Mouse (Mus musculus) small intestine, adult 2 months (tissue): ENCODE data around the gene Ptprn2. TPM values are rescaled to one million over a fixed set of nuclear protein-coding genes. Genes with fewer than 3 reads are reported as not detected.

ENCODE experiments used
- H3K27ac ChIP-seq: fragments of 200-500 bp; 2 replicates; pipeline ENCODE4 v1.5.1; 2012; ENCODE audit warnings: low read depth, low read length, control low read depth, inconsistent platforms; ENCODE audit not compliant: insufficient read depth
- H3K27me3 ChIP-seq: fragments of 200-500 bp; 2 replicates; pipeline ENCODE4 v1.6.1; 2012; ENCODE audit warnings: mild to moderate bottlenecking, moderate library complexity, low read length, inconsistent platforms; ENCODE audit not compliant: control insufficient read depth, insufficient read depth
- H3K36me3 ChIP-seq: fragments of 200-500 bp; 2 replicates; pipeline ENCODE4 v1.6.1; 2012; ENCODE audit warnings: mild to moderate bottlenecking, low read length, control low read depth, inconsistent platforms; ENCODE audit not compliant: control insufficient read depth, insufficient read depth
- H3K4me1 ChIP-seq: fragments of 200-500 bp; 2 replicates; pipeline ENCODE4 v1.6.1; 2012; ENCODE audit warnings: low read length, inconsistent platforms, mixed read lengths; ENCODE audit not compliant: control insufficient read depth, insufficient read depth, insufficient read length
- H3K4me3 ChIP-seq: fragments of 200-500 bp; 2 replicates; pipeline ENCODE4 v1.5.1; 2012; ENCODE audit warnings: low read depth, mild to moderate bottlenecking, control low read depth, inconsistent platforms, low read length, moderate library complexity
- CTCF ChIP-seq: fragments of 200-500 bp; IDR thresholded peaks from 2 replicates; pipeline ENCODE4 v1.5.1; 2012; ENCODE audit warnings: low read depth, mild to moderate bottlenecking, control low read depth, inconsistent platforms, low read length, moderate library complexity, mixed read lengths; ENCODE audit not compliant: insufficient replicate concordance, insufficient read length; ENCODE audit errors: extremely low read depth
- POLR2A ChIP-seq: fragments of 200-500 bp; IDR thresholded peaks from 2 replicates; pipeline ENCODE4 v1.6.1; 2012; ENCODE audit warnings: low read depth, mild to moderate bottlenecking, control low read depth, inconsistent platforms, low read length, moderate library complexity
- WGBS: fragments of 180-500 bp; shearing (Covaris S2); methylation state at CpG from one replicate; pipeline ENCODE4 v1.1.7; 2018; 5-methylcytosine and 5-hydroxymethylcytosine counted together
- polyA plus RNA-seq: library from polyadenylated mRNA; depleted of rRNA; stranded (reverse); fragments of >200 nt; gene quantifications from 2 replicates; pipeline ENCODE4 v1.2.3, GENCODE M21; 2012

Ptprn2 gene
- polyA plus RNA-seq, 1 experiment: 11.6 TPM

DNA sequence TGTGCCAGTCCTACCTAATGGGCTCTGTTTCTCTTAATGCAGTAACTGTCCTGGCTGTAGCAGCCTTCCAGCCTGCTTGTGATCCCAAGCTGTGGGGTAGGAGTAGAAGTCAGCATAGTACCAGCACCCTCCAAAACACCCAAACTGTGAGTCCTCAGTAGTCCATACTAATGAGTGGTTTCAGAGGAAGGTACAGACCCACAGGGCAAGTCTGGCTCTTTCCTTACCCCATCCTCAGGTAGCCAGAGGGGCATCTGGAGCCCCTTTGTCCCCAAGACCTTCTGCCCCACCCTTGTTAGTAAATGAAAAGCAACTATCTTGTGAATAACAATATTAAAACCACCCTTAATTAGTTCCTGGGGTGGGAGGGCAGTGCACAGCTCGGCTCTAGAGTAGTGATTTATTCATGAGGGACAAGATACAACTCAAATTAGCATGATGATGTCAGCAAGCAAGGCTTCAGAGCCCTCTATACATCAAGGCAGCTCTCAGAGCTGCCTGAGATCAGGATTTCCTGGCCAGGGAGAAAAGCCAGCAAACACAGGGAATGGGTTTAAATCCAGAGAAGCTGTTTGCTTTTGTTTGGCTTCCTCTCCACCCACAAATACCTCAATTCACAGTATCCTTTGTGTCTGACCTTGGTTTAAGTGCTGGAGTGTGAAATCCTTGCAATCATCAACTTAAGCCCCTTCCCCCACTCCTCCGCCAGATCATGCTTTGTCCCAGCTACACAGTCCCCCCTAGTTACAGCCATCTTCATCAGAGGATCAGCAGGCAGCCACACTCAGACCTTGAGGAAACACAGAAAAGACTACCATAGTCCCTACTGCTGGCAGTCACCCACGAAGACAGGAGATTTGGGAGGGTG, 562.1 kb downstream of the Ptprn2 start:
- Histone ChIP-seq H3K4me1 (no peaks in the 10 kb centered on the region), H3K4me3 (no peak overlapping the region), H3K27ac (no peak overlapping the region), H3K27me3 (no peaks in the 10 kb centered on the region), H3K36me3 (no peaks in the 10 kb centered on the region)
- WGBS: 18% methylated on average over 3 of the region's 3 CpGs
- no peak for TF ChIP-seq CTCF
- TF ChIP-seq POLR2A: no peak

DNA sequence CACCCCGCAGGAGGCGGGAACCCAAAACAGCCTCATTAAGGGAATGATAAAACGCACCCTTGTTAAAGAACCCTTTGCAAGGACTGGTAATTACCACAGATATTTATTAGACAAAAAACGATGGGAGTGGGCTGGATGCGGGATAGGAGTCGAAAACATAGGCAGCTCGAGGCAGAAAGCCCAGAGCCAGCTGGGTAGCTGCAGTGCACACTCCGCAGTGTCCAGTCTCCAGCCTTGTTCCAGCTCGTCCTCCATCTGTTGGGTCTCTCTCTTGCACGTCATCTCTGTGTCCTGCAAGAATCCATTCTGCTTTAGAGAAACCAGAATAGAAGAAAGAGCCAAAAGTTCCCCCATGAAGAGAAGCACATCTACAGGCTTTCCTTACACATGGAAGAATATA, 564.3 kb downstream of the Ptprn2 start:
- no peak overlapping the region for H3K4me3 ChIP-seq
- H3K4me1 ChIP-seq: no peaks in the 10 kb centered on the region
- 85% methylated on average over 10 of the region's 10 CpGs for WGBS
- no peak overlapping the region for H3K27ac ChIP-seq
- H3K36me3 ChIP-seq: no peaks in the 10 kb centered on the region
- TF ChIP-seq CTCF (no peak), POLR2A (no peak)
- no peaks in the 10 kb centered on the region for H3K27me3 ChIP-seq

DNA sequence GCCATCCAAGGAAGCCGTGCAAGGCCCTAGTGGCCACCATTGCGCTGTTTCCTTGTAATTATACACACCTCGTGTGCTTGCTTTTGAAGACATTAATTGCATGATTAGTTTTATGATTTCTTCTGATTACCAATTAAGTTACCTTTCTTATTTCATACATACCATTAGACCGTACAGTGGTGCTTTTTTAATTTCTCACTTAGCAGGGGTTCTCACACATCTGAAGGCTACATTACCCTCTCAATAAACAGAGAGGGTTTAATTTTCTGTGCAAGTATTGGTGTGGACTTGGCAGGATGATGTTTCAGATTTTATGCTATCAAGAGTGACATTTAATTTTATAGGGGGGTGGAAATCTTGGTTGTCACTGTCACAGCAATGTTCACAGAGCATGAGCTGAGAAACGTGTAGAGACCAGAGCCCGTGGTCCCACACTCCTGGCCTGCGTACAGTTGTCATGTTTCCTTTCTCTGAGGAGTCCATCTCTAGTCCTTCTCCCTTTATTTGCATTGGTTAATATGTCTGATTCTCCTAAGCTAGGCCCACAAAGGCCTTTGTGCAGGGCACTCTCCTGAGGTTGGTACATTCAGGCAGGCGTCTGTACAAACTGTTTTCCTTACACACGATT, 567.8 kb downstream of the Ptprn2 start:
- Histone ChIP-seq H3K36me3 (no peaks in the 10 kb centered on the region), H3K4me3 (no peak overlapping the region), H3K4me1 (no peaks in the 10 kb centered on the region), H3K27me3 (no peaks in the 10 kb centered on the region), H3K27ac (no peak overlapping the region)
- 74% methylated on average over 9 of the region's 9 CpGs for WGBS
- no peak for TF ChIP-seq CTCF
- no peak for TF ChIP-seq POLR2A

GRCm38 (mm10) chr12:117053851-117054769, 568.6 kb downstream of the Ptprn2 start:
- Histone ChIP-seq H3K4me3 (no peak overlapping the region), H3K4me1 (no peaks in the 10 kb centered on the region), H3K27ac (no peak overlapping the region), H3K27me3 (no peaks in the 10 kb centered on the region), H3K36me3 (no peaks in the 10 kb centered on the region)
- TF ChIP-seq CTCF: no peak
- TF ChIP-seq POLR2A: no peak
- WGBS: 42% methylated on average over 21 of the region's 21 CpGs

- Histone ChIP-seq H3K4me1 (no peaks in the 10 kb centered on the region), H3K27me3 (no peaks in the 10 kb centered on the region), H3K36me3 (no peaks in the 10 kb centered on the region), H3K4me3 (no peak overlapping the region), H3K27ac (no peak overlapping the region)
- TF ChIP-seq CTCF (no peak), POLR2A (no peak)
- WGBS: 83% methylated on average over 10 of the region's 10 CpGs
Measured at GRCm38 (mm10) chr12:117054925-117055570, 569.5 kb downstream of the Ptprn2 start.

DNA sequence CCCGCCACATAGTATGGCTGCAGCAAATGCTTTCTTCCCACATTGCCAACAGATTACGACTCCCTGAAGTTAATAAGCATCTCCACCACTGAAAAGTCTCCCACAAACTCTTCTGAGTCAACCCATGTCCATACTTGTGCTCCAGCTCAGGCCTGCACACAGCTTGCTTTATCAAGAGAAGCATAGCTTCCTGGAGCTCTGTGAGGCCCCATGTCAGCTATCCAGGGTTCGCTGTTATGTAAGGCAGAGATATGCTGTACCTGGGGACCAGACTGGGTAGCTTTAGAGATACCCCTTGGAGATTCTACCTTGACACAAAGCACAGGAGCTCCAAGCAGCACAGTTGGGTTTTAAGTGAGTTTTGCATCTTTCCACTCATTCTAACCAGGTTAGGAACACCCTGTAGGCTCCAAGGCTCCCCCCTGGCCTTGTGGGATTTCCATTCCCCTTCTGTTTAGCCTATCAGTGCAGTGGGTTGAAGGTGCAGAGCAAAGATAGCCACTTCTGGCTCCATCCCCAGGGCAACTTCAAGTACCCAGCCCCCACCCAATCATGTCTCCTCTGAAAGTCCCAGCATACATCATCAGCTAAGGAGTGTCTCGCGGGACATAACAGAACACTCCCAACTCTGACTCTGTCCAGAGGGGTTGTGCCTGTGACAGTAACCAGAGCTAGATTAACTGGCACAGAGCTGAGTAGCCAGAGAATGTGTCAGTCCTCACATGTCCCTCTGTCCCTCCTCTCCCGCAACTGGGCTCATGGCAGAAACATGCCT, 572.9 kb downstream of the Ptprn2 start:
- 76% methylated on average over 6 of the region's 6 CpGs for WGBS
- no peaks in the 10 kb centered on the region for H3K4me1 ChIP-seq
- H3K27ac ChIP-seq: no peak overlapping the region
- no peak for TF ChIP-seq CTCF
- no peak for TF ChIP-seq POLR2A
- no peak overlapping the region for H3K4me3 ChIP-seq
- no peaks in the 10 kb centered on the region for H3K27me3 ChIP-seq
- no peaks in the 10 kb centered on the region for H3K36me3 ChIP-seq
